Mouse (Mus musculus) hindbrain, postnatal 0 days (tissue): ENCODE results near the gene Phlpp2. TPM values are rescaled to one million over a fixed set of nuclear protein-coding genes. Genes with fewer than 3 reads are reported as not detected.
A peak's percentile ranks its signal among the peaks of the same experiment; 100 is the strongest.

ENCODE experiments used
- ATAC-seq: fragments of 200-750 bp; cut with Nextera tagmentation; 2 replicates; pipeline ENCODE4 v1.8.0; 2017; ENCODE audit warnings: mild to moderate bottlenecking, moderate TSS enrichment, moderate library complexity
- DNase-seq: peaks from one replicate; pipeline ENCODE4 v3.0.0-alpha.2; 2015; ENCODE audit warnings: low spot score
- H3K27ac ChIP-seq: fragments of 300-500 bp; sonication (generic); 2 replicates; pipeline ENCODE4 v1.5.1; 2014; ENCODE audit warnings: mild to moderate bottlenecking
- H3K27me3 ChIP-seq: fragments of 300-500 bp; sonication (generic); 2 replicates; pipeline ENCODE4 v1.6.1; 2014; ENCODE audit warnings: low read length, mixed read lengths; ENCODE audit not compliant: insufficient read depth
- H3K36me3 ChIP-seq: fragments of 300-500 bp; sonication (generic); 2 replicates; pipeline ENCODE4 v1.6.1; 2014; ENCODE audit warnings: low read length, mixed read lengths; ENCODE audit not compliant: insufficient read depth
- H3K4me1 ChIP-seq: fragments of 300-500 bp; sonication (generic); 2 replicates; pipeline ENCODE4 v1.6.1; 2014; ENCODE audit warnings: antibody characterized with exemption, low read length, mixed read lengths; ENCODE audit not compliant: insufficient read depth
- H3K4me2 ChIP-seq: fragments of 300-500 bp; sonication (generic); 2 replicates; pipeline ENCODE4 v1.6.1; 2014; ENCODE audit warnings: low read depth, mild to moderate bottlenecking, low read length, moderate library complexity, mixed read lengths
- H3K4me3 ChIP-seq: fragments of 300-500 bp; sonication (generic); 2 replicates; pipeline ENCODE4 v1.5.1; 2014; ENCODE audit warnings: low read length
- H3K9ac ChIP-seq: fragments of 300-500 bp; sonication (generic); replicated peaks from 2 replicates; pipeline ENCODE4 v1.6.1; 2014; ENCODE audit warnings: mild to moderate bottlenecking, low read length, moderate library complexity, mixed read lengths
- H3K9me3 ChIP-seq: fragments of 300-500 bp; sonication (generic); 2 replicates; pipeline ENCODE4 v1.6.1; 2016; ENCODE audit warnings: low read length, mixed read lengths
- CTCF ChIP-seq: IDR thresholded peaks from 2 replicates; pipeline ENCODE4 v1.5.1; 2016; ENCODE audit warnings: antibody characterized with exemption, control low read depth, low read depth
- WGBS: fragments of 180-500 bp; shearing (Covaris S2); extraction: QIAGEN DNeasy Blood & Tissue Kit; methylation state at CpG from one replicate; pipeline ENCODE4 v1.1.7; 2014; 5-methylcytosine and 5-hydroxymethylcytosine counted together
- polyA plus RNA-seq: library from polyadenylated mRNA; unstranded; fragments of >200 nt; fragmentation: Nextera tagmentation; extraction: Ambion mirVana; gene quantifications from 2 replicates; pipeline ENCODE4 v1.2.1, GENCODE M21; 2015
- total RNA-seq: library from RNA; depleted of rRNA; stranded (reverse); fragments of >200 nt; gene quantifications from 2 replicates; pipeline ENCODE4 v1.2.3, GENCODE M21; 2014

Phlpp2 gene
- total and polyA plus RNA-seq, 2 experiments from 2014 or later, result 3.8 to 10.4 TPM

GRCm38 (mm10) chr8:109961693-109962367, 93.5 kb downstream of the Phlpp2 start, which contains the start of gene Marveld3:
Gene Marveld3 (minus strand): TSS chr8:109962203.
- ATAC-seq (peak; percentile 86), DNase-seq (peak; percentile 77)
- Histone ChIP-seq H3K9ac (0 out of 2 replicates have a peak within 1 kb of the TSS, but pooled peaks have one; percentile 3), H3K4me3 (peak within 1 kb of the TSS; percentile 38), H3K27me3 (0 out of 2 replicates have a peak, but pooled peaks cover 10% of the 10 kb centered on the region), H3K4me1 (no peaks in the 10 kb centered on the region; the same call in 1 of the 2 replicates), H3K27ac (no peak within 1 kb of the TSS), H3K4me2 (peak within 1 kb of the TSS; percentile 58), H3K9me3 (no peaks in the 10 kb centered on the region), H3K36me3 (no peaks in the 10 kb centered on the region)
- peak; percentile 88 for TF ChIP-seq CTCF
- 2% methylated on average over 64 of the region's 64 CpGs for WGBS

GRCm38 (mm10) chr8:109962896-109963295, 94.6 kb downstream of the Phlpp2 start:
- ATAC-seq (no peak), DNase-seq (no peak)
- H3K4me1 ChIP-seq, result no peaks in the 10 kb centered on the region; the same call in 1 of the 2 replicates
- H3K36me3 ChIP-seq, result no peaks in the 10 kb centered on the region
- no peaks in the 10 kb centered on the region for H3K9me3 ChIP-seq
- H3K4me3 ChIP-seq, result no peak overlapping the region
- no peak for TF ChIP-seq CTCF
- H3K27ac ChIP-seq, result no peak overlapping the region
- H3K27me3 ChIP-seq, result 0 out of 2 replicates have a peak, but pooled peaks cover 10% of the 10 kb centered on the region
- 80% methylated on average over 9 of the region's 9 CpGs for WGBS
- no peak overlapping the region for H3K4me2 ChIP-seq
- no peak overlapping the region for H3K9ac ChIP-seq

GRCm38 (mm10) chr8:109963421-109963820, 95.1 kb downstream of the Phlpp2 start:
- H3K4me3 ChIP-seq, result no peak overlapping the region
- no peaks in the 10 kb centered on the region for H3K9me3 ChIP-seq
- no peaks in the 10 kb centered on the region; the same call in 1 of the 2 replicates for H3K4me1 ChIP-seq
- no peak overlapping the region for H3K4me2 ChIP-seq
- no peak for TF ChIP-seq CTCF
- no peaks in the 10 kb centered on the region for H3K36me3 ChIP-seq
- H3K9ac ChIP-seq, result no peak overlapping the region
- ATAC-seq (no peak), DNase-seq (no peak)
- 0 out of 2 replicates have a peak, but pooled peaks cover 10% of the 10 kb centered on the region for H3K27me3 ChIP-seq
- no peak overlapping the region for H3K27ac ChIP-seq
- 73% methylated on average over 13 of the region's 13 CpGs for WGBS

- 0 out of 2 replicates have a peak, but pooled peaks cover 10% of the 10 kb centered on the region for H3K27me3 ChIP-seq
- WGBS, result 76% methylated on average over 4 of the region's 4 CpGs
- ATAC-seq (no peak), DNase-seq (no peak)
- H3K9ac ChIP-seq, result no peak overlapping the region
- H3K27ac ChIP-seq, result no peak overlapping the region
- no peak overlapping the region for H3K4me3 ChIP-seq
- no peaks in the 10 kb centered on the region for H3K36me3 ChIP-seq
- H3K4me2 ChIP-seq, result no peak overlapping the region
- H3K4me1 ChIP-seq, result no peaks in the 10 kb centered on the region; the same call in 1 of the 2 replicates
- H3K9me3 ChIP-seq, result no peaks in the 10 kb centered on the region
- no peak for TF ChIP-seq CTCF
These were observed 95.8 kb downstream of the Phlpp2 start for GRCm38 (mm10) chr8:109964106-109964505.

GRCm38 (mm10) chr8:109968837-109969236, 100.5 kb downstream of the Phlpp2 start:
- no peaks in the 10 kb centered on the region for H3K36me3 ChIP-seq
- H3K4me3 ChIP-seq, result no peak overlapping the region

GRCm38 (mm10) chr8:109970323-109970722, 102.0 kb downstream of the Phlpp2 start:
- peak; percentile 92 for TF ChIP-seq CTCF
- no peaks in the 10 kb centered on the region for H3K9me3 ChIP-seq
- WGBS, result 8% methylated on average over 9 of the region's 9 CpGs

More at GRCm38 (mm10) chr8:109968837-109969236, 100.5 kb downstream of the Phlpp2 start:
- 53% methylated on average over 10 of the region's 10 CpGs for WGBS
- Histone ChIP-seq H3K9me3 (no peaks in the 10 kb centered on the region), H3K27me3 (no peaks in the 10 kb centered on the region), H3K9ac (no peak overlapping the region), H3K4me2 (no peak overlapping the region), H3K27ac (no peak overlapping the region), H3K4me1 (no peaks in the 10 kb centered on the region)
- DNase-seq, result no peak
- TF ChIP-seq CTCF, result peak; percentile 26; the same call in 1 of the 2 replicates
- no peak for ATAC-seq

GRCm38 (mm10) chr8:109972901-109973300, 104.6 kb downstream of the Phlpp2 start:
- DNase-seq, result no peak
- Histone ChIP-seq H3K36me3 (no peaks in the 10 kb centered on the region), H3K4me1 (no peaks in the 10 kb centered on the region), H3K27me3 (no peaks in the 10 kb centered on the region), H3K9me3 (peaks cover 3% of the 10 kb centered on the region; the same call in 1 of the 2 replicates), H3K27ac (no peak overlapping the region), H3K9ac (no peak overlapping the region), H3K4me2 (no peak overlapping the region), H3K4me3 (no peak overlapping the region)
- WGBS, result 92% methylated on average over 4 of the region's 4 CpGs
- no peak for ATAC-seq
- TF ChIP-seq CTCF, result no peak

More at GRCm38 (mm10) chr8:109970323-109970722, 102.0 kb downstream of the Phlpp2 start:
- no peaks in the 10 kb centered on the region for H3K4me1 ChIP-seq
- peak; percentile 84 for DNase-seq
- no peak overlapping the region for H3K4me2 ChIP-seq
- no peaks in the 10 kb centered on the region for H3K36me3 ChIP-seq
- ATAC-seq, result no peak
- no peak overlapping the region for H3K4me3 ChIP-seq
- no peak overlapping the region for H3K27ac ChIP-seq
- H3K27me3 ChIP-seq, result no peaks in the 10 kb centered on the region
- H3K9ac ChIP-seq, result no peak overlapping the region
